Mouse (Mus musculus): Measurements from ENCODE around the gene Gm906. TPM values are rescaled to one million over a fixed set of nuclear protein-coding genes. Genes with fewer than 3 reads are reported as not detected.
"Not testable (repeated sequence)": the region's sequence is repeated elsewhere in the genome, so short reads cannot be mapped to it uniquely, and the experiment has no call there.

The Gm906 gene
- polyA plus RNA-seq (2015; fragmentation: Nextera tagmentation; extraction: Ambion mirVana) = not detected in 2 replicates

GRCm38 (mm10) chr13:50250208-50250607 lies at the start of gene Gm906:
Gene Gm906, minus strand, starts transcription at chr13:50250308.
- not testable (repeated sequence) for H3K9ac ChIP-seq; H3K36me3 ChIP-seq; H3K4me2 ChIP-seq; H3K27ac ChIP-seq; H3K4me1 ChIP-seq (replicated peaks); H3K9me3 ChIP-seq (replicated peaks); H3K4me3 ChIP-seq; H3K27me3 ChIP-seq; ATAC-seq (replicated peaks; ENCODE audit: insufficient number of reproducible peaks, insufficient read depth, low FRiP score, low read depth)
- 65% methylated on average over 3 of the region's 3 CpGs for WGBS

- 84% methylated on average over 2 of the region's 4 CpGs for WGBS
- not testable (repeated sequence) for H3K4me2 ChIP-seq; H3K4me1 ChIP-seq (replicated peaks); H3K27ac ChIP-seq; H3K27me3 ChIP-seq; H3K9ac ChIP-seq; H3K36me3 ChIP-seq; H3K9me3 ChIP-seq (replicated peaks); ATAC-seq (replicated peaks; ENCODE audit: insufficient number of reproducible peaks, insufficient read depth, low FRiP score, low read depth); H3K4me3 ChIP-seq
Measured at GRCm38 (mm10) chr13:50283308-50283707, 33.2 kb upstream of the Gm906 start.

- ATAC-seq (replicated peaks; ENCODE audit: insufficient number of reproducible peaks, insufficient read depth, low FRiP score, low read depth) = no peak
- Histone ChIP-seq H3K36me3 (no peaks in the 10 kb centered on the region), H3K27me3 (no peaks in the 10 kb centered on the region), H3K9ac (no peak overlapping the region), H3K4me1 (replicated peaks) (no peaks in the 10 kb centered on the region), H3K4me2 (no peak overlapping the region), H3K4me3 (no peak overlapping the region), H3K27ac (no peak overlapping the region), H3K9me3 (replicated peaks) (no peaks in the 10 kb centered on the region)
- WGBS = 84% methylated on average over 3 of the region's 3 CpGs
Measured at GRCm38 (mm10) chr13:50236487-50236886, 13.6 kb downstream of the Gm906 start.

GRCm38 (mm10) chr13:50211842-50212241 lies 38.3 kb downstream of the Gm906 start:
- WGBS = 0% methylated on average over 1 of the region's 1 CpGs
- not testable (repeated sequence) for H3K27me3 ChIP-seq; H3K9ac ChIP-seq; H3K4me2 ChIP-seq; H3K36me3 ChIP-seq; ATAC-seq (replicated peaks; ENCODE audit: insufficient number of reproducible peaks, insufficient read depth, low FRiP score, low read depth); H3K4me1 ChIP-seq (replicated peaks); H3K4me3 ChIP-seq; H3K9me3 ChIP-seq (replicated peaks); H3K27ac ChIP-seq

GRCm38 (mm10) chr13:50210191-50210590 lies 39.9 kb downstream of the Gm906 start:
- not testable (repeated sequence) for H3K4me3 ChIP-seq; H3K9ac ChIP-seq; H3K9me3 ChIP-seq (replicated peaks); H3K4me1 ChIP-seq (replicated peaks); H3K36me3 ChIP-seq; ATAC-seq (replicated peaks; ENCODE audit: insufficient number of reproducible peaks, insufficient read depth, low FRiP score, low read depth); H3K27ac ChIP-seq; H3K27me3 ChIP-seq; H3K4me2 ChIP-seq

GRCm38 (mm10) chr13:50209651-50210050 lies 40.5 kb downstream of the Gm906 start:
- H3K27ac ChIP-seq; H3K27me3 ChIP-seq; H3K9me3 ChIP-seq (replicated peaks); H3K4me2 ChIP-seq; H3K36me3 ChIP-seq; ATAC-seq (replicated peaks; ENCODE audit: insufficient number of reproducible peaks, insufficient read depth, low FRiP score, low read depth); H3K4me1 ChIP-seq (replicated peaks); H3K4me3 ChIP-seq; H3K9ac ChIP-seq: not testable (repeated sequence)
- 76% methylated on average over 2 of the region's 2 CpGs for WGBS

- WGBS = 81% methylated on average over 12 of the region's 12 CpGs
- H3K4me3 ChIP-seq = no peak overlapping the region
- no peak for ATAC-seq (replicated peaks; ENCODE audit: insufficient number of reproducible peaks, insufficient read depth, low FRiP score, low read depth)
Measured at GRCm38 (mm10) chr13:50207966-50208365, 42.1 kb downstream of the Gm906 start.

GRCm38 (mm10) chr13:50196831-50197230 lies 53.3 kb downstream of the Gm906 start:
- H3K27me3 ChIP-seq; H3K4me3 ChIP-seq; H3K27ac ChIP-seq; H3K4me1 ChIP-seq (replicated peaks); H3K9ac ChIP-seq; H3K9me3 ChIP-seq (replicated peaks); H3K4me2 ChIP-seq; H3K36me3 ChIP-seq; ATAC-seq (replicated peaks; ENCODE audit: insufficient number of reproducible peaks, insufficient read depth, low FRiP score, low read depth): not testable (repeated sequence)

More at GRCm38 (mm10) chr13:50207966-50208365, 42.1 kb downstream of the Gm906 start:
- Histone ChIP-seq H3K27me3 (no peaks in the 10 kb centered on the region), H3K27ac (no peak overlapping the region), H3K9ac (no peak overlapping the region), H3K4me2 (no peak overlapping the region), H3K4me1 (replicated peaks) (no peaks in the 10 kb centered on the region), H3K36me3 (no peaks in the 10 kb centered on the region), H3K9me3 (replicated peaks) (no peaks in the 10 kb centered on the region)

Small RNA genes lying within 50 kb of the gene (microRNA-seq; reads per million reads assigned to microRNA genes)
- gene Gm24017 = not detected

Other genes starting within 250 kb of the Gm906 start
- gene Fbxw17, start 167.6 kb upstream of the Gm906 start, polyA plus RNA-seq (2015; fragmentation: Nextera tagmentation; extraction: Ambion mirVana) = 18.5 and 21.9 TPM in 2 replicates
- gene Gm47429, start 193.6 kb upstream of the Gm906 start, polyA plus RNA-seq (2015; fragmentation: Nextera tagmentation; extraction: Ambion mirVana) = not detected in 2 replicates
- not detected in 2 replicates for gene Nutm2, start 217.0 kb upstream of the Gm906 start, polyA plus RNA-seq (2015; fragmentation: Nextera tagmentation; extraction: Ambion mirVana)

Data from heart, embryonic 15.5 days (tissue).